Mouse (Mus musculus): Measurements from ENCODE around the gene Ccdc88a. TPM values are rescaled to one million over a fixed set of nuclear protein-coding genes. Genes with fewer than 3 reads are reported as not detected.

The Ccdc88a gene
- polyA plus RNA-seq, 1 experiment: 6.0 TPM

DNA sequence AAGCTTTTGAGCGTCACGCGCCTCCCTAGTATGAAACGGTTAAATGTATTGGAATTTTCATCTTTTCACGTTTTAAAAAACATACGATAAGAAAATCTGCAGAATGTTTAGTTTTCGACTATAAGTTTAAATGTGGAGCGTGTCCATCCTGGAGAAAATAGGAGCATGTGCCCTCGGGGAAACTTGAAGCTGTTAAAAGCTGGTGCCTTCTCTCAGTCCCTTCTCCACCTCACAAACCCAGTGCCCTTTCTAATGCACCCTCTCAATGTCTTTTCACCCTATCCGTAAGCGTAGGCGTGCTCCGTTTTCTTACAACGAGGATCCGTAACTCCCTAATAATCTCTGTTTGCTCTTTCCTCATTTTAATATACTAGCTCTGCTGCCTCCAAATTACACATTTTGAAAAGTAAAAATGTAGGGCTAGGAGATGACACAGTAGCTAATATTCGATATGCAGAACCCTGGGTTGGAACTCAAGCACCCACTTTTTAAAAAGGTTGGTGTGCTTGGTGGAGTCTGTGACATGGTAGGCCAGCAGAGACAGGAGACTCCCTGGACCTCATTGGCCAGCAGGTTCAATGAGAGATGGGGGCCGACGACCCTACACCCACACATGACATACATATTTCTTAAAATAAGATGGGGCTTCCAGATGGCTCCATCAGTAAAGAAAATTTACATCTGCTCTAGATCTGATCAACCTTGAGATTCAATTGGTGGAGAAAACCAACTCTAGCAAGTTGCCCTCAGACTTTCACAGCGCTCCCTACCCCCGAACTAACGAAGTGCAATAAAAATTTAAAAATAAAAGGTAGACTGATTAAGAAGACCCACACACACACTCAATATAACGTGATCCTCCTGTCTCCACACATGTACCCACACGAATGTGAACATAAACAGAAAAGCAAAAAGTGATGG, 175.3 kb downstream of the Ccdc88a start:
- no peak for DNase-seq (ENCODE audit: low spot score)

DNA sequence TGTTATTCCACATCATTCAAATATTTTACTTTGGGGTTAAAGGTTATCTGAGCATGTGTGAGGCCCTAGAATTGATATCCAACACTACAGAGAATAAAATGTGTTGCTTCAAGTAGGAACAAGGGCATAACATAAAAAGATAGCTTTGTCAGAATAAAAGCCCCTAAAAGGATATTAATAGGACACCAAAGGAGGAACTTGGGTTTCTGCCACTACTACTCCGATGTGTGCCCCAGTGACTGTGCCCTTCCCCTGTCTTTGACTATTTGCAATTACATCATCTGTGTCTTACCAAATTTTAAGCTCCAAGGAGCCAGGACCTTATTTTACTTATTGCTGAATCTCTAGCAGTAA, 175.9 kb downstream of the Ccdc88a start:
- no peak for DNase-seq (ENCODE audit: low spot score)

Other genes starting within 250 kb of the Ccdc88a start
- gene Pnpt1, start 242.9 kb upstream of the Ccdc88a start, polyA plus RNA-seq (2012; rRNA removed): 16.8 and 23.0 TPM in 2 replicates
- 18.7 and 24.7 TPM in 2 replicates for gene Ppp4r3b, start 200.8 kb upstream of the Ccdc88a start, polyA plus RNA-seq (2012; rRNA removed)
- 28.0 and 32.8 TPM in 2 replicates for gene Cfap36, start 126.2 kb upstream of the Ccdc88a start, polyA plus RNA-seq (2012; rRNA removed)
- 28.2 and 28.3 TPM in 2 replicates for gene Prorsd1, start 141.4 kb downstream of the Ccdc88a start, polyA plus RNA-seq (2012; rRNA removed)
- gene Mtif2, start 152.8 kb downstream of the Ccdc88a start, polyA plus RNA-seq (2012; rRNA removed): 23.8 and 24.3 TPM in 2 replicates
- gene Clhc1, start 174.3 kb downstream of the Ccdc88a start, polyA plus RNA-seq (2012; rRNA removed): 0.33 and 0.40 TPM in 2 replicates
- gene Rps27a, start 174.5 kb downstream of the Ccdc88a start, polyA plus RNA-seq (2012; rRNA removed): 1,401 and 1,405 TPM in 2 replicates